Mouse (Mus musculus) 3T3-L1 (cell line): ENCODE measurements around the gene Sptbn4.

ENCODE experiments used
- DNase-seq: peaks from one replicate; pipeline ENCODE4 v3.0.0-alpha.2; 2015; ENCODE audit warnings: low read depth, low spot score

The Sptbn4 gene

GRCm38 (mm10) chr7:27327500-27327899 lies 120.0 kb downstream of the Sptbn4 start:
- DNase-seq = no peak

GRCm38 (mm10) chr7:27326101-27326880 lies 121.2 kb downstream of the Sptbn4 start:
- no peak for DNase-seq

- DNase-seq = no peak
Measured at GRCm38 (mm10) chr7:27325697-27326096, 121.8 kb downstream of the Sptbn4 start.

GRCm38 (mm10) chr7:27324928-27325327 lies 122.6 kb downstream of the Sptbn4 start:
- no peak for DNase-seq

GRCm38 (mm10) chr7:27324161-27324560 lies 123.3 kb downstream of the Sptbn4 start:
- no peak for DNase-seq

GRCm38 (mm10) chr7:27323001-27323400 lies 124.5 kb downstream of the Sptbn4 start:
- DNase-seq = no peak

- DNase-seq = no peak
Measured at GRCm38 (mm10) chr7:27322291-27322690, 125.2 kb downstream of the Sptbn4 start.

- DNase-seq = no peak
Measured at GRCm38 (mm10) chr7:27319411-27319810, 128.1 kb downstream of the Sptbn4 start.

GRCm38 (mm10) chr7:27315958-27316357 lies 131.5 kb downstream of the Sptbn4 start:
- DNase-seq = no peak

GRCm38 (mm10) chr7:27314393-27314792 lies 133.1 kb downstream of the Sptbn4 start:
- no peak for DNase-seq

GRCm38 (mm10) chr7:27311651-27312284 lies 135.7 kb downstream of the Sptbn4 start:
- no peak for DNase-seq

GRCm38 (mm10) chr7:27310996-27311535 lies 136.4 kb downstream of the Sptbn4 start:
- DNase-seq = no peak

GRCm38 (mm10) chr7:27310306-27310705 lies 137.2 kb downstream of the Sptbn4 start:
- no peak for DNase-seq

GRCm38 (mm10) chr7:27309832-27310231 lies 137.7 kb downstream of the Sptbn4 start:
- no peak for DNase-seq

GRCm38 (mm10) chr7:27308821-27309549 lies 138.5 kb downstream of the Sptbn4 start:
- DNase-seq = no peak

- no peak for DNase-seq
Measured at GRCm38 (mm10) chr7:27307551-27307950, 139.9 kb downstream of the Sptbn4 start.
